Mouse (Mus musculus) embryo, embryonic 10.5 days (tissue): ENCODE measurements around the gene Dock10.

Experiments used
- DNase-seq: peaks from one replicate; pipeline ENCODE4 v3.0.0-alpha.2; 2015; ENCODE audit warnings: low spot score

Dock10 gene

DNA sequence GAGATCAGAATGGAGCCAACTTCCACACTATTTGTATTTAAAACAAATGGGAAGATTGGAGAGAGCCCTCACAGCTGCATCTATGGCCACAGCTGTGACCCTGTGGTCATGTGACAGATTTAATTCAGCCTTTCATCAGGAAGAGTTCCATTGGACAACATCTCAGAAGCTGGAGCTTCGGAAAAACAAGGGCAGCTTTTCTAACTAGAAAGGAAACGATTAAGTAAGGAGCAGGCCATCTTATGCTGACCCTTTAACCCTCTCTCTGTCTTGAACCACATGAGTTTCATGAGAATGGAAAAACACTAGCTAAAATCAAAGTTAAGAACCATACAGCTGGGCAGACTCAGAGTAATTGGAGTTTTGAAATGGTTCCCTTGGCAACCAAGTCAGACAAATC is 101.9 kb downstream of the Dock10 start:
- DNase-seq, result peak; percentile 38

DNA sequence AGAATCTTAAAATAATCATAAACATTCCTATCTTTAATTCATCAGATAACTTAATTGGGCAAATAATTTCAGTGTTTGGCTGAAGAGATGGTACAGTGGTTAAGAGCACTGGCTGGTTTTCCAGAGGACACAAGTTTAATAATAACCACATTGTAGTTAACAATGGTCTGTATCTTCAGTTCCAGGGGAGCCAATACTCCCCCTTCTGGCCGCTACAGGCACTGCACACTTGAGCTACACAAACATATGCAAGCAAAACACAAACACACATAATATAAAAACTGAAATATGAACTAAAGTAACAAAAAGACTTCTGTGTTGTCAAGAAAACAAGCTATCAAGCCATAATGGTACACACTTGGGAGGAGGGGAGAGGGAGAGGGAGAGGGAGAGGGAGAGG is 102.5 kb downstream of the Dock10 start:
- DNase-seq, result no peak

DNA sequence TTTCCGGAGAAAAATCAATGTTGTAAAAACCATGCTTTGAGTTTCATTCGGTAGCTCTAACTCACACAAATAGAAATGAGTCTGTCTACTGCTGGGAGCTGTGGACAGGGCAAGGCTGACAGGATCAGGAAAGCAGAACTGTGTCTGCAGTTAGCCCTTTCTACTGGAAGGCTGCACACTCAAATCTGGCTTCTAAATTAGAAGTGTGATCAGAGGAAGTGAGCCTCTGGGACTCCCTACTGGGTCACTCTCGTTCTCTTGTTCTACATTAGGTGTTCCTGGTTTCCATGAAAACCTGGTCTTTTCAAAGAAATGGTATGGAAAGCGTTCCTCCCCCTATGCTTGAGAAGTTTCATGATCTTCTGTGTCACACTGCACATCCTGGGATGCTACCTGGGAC is 103.1 kb downstream of the Dock10 start:
- DNase-seq, result no peak

DNA sequence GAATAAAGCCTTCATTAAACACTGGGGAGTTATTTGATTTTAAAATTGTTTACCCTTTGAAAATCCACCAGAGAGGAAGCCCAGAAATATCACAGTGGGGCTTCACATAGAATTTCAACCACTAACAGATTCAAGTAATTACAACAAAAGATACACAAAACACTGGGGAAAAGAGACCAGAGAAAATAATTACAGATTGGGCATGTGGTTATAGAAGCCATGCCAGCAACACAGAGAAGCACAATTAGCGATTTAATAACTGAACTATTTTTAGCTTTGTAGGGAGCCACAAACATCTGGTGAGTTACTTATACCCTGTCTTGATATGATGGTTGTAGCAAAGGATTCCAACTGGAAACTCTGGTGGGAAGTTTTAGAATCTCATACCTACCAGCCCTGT is 104.2 kb downstream of the Dock10 start:
- no peak for DNase-seq

DNA sequence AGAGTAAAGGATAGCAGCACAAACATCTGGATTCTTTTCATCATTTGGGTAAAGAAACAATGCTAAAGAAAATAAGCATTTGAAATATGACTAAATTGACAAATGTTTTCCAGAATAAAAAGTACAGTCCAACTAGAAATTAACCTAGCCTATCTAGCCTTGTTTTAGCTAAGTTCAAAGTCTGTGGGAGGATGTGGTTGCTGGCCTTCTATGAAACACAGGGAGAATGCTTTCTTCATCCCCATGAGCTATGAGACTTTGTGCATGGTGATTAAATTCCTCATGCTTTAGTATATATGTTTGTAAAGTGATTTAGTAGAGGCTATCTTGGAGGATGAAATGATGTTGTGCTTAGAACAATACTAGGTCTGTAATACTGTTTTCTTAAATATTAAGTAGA is 105.5 kb downstream of the Dock10 start:
- no peak for DNase-seq

DNA sequence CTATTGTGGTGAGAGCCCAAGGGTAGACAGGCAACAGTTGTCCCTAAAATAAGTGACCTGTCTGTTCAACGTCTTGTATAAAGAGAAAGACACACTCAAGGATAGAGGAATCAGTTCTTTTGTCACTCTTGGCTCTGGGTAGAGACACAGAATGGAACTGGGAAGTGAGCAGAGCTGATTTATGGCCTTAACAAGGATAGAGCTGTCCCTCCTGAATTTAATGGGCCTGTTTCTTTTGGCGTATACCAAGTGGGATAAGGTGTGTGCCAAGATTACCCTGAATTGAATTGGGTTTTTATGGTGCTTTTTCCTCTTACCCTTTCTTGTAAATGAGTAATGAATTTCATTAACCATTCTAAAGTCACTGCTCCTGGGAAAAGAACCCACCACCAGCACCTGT is 106.2 kb downstream of the Dock10 start:
- DNase-seq, result no peak

DNA sequence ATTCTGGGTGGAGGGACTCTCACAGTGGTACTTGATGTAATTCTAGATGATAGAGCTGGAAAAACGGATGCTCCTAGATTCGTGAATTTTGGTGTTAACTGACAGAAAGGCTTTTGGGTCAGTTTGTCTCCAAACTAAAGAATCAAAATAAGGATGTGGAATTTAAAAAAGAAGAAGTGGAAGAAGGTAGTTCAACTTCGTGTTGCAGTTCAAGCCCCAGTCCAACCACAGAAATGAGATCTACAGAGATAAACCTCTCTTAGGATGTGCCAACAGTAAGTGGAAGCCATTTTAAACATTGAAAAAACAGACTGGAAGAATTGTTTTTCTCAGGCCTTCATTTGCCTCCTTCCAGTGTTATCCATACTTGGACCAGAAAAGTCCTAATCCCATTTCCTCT is 111.7 kb downstream of the Dock10 start:
- no peak for DNase-seq

DNA sequence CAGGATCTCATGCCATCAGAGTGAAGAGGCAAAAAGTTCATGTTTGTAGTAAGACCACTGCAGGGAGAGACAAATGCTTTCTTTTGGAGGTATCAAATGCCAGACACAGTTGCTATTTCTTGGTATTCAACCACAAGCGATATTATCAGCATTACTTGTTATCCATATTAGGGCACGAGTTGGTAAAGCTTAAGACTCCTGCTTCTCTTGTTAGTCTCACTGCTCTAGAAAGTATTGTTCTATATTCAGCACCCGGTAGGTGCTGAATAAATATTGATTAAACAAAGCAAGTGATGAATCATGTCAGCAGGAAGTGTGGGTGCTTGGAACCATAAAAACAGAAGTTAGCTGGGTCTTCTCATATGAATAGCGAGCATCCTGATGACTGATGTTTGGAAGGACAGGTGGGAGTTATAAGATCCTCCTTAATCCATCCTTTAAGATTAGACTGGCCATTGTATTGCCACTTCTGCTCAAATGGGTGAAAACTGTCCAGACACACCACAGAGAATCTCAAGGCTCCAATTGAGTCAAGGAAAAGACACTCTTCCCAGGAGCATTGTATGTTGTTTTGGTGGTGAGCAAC is 114.4 kb downstream of the Dock10 start:
- DNase-seq, result no peak

DNA sequence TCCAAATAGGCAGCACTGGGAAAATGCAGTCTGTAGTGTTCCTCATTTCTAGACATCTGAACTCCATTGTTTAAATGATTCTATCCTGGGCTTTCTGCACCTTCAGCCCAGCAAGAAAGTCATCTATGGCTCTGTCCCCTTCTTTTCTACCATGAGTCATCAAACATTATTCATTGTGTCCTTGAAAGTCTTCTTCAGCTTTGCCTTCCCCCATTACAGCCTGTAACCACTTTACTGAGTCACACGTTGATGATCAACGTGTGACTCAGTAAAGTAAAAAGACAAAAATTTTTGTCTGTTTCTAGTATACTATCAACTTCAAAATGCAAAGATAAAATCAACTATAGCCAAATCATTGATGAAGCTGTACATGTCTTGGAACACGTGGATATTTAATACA is 116.5 kb downstream of the Dock10 start:
- no peak for DNase-seq

DNA sequence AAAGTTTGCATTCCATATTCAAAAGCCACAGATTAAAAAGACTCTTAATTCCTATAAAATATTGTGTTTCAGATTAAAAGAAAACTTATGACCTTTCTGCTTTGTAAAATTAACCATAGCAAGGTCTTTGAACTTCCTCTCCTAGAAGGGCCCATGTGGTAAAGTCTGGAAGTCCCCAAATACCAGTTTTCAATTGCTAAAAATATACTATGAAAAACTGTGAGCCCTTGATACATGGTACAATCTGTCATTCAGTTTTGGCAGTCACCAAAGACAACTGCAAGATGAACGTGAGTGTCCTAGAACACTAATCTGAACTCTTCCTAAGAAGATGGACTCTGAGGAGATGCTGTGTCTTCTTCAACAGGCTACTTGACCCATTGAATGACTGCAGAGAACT is 117.0 kb downstream of the Dock10 start:
- DNase-seq, result no peak

DNA sequence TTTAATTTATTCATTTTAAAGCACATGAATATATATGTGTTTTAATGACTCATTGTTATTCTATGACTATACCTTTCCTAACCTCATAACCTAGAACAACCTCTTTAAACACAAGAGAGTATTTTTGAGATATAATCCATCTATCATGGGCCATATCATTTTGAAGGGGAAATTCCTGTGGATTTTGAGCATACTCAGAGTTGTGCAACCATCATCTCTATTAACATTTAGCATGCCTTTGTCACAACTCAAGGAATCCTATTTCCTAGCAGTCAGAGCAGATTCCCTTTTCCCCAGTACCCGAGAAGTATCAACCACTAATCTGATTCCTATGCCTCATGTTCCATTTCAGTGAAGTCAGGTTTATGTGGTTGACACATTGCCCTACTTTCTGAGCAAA is 118.8 kb downstream of the Dock10 start:
- no peak for DNase-seq

DNA sequence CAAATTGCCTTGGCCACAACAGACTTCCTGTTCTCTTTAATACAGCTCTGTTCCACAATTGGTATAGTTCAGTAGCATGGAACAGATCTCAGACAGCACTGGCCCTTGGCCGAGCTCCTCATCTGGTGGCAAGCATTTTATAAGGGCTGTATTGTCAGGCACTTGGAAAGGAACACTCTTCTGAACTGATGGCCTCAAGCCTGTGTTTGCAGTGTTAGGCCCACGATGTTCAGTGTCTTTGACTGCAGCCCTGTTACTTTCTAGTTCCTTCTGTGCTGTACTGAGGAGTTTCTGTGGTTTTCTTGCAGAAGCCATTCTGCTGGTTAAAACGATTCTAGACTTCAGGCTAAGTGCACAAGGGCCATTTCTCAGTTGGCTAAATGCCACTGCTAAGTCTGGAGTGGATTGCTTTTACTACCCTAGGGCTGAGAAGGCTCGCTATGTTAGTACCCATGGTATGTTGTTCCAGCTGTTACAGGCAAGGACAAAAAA is 121.1 kb downstream of the Dock10 start:
- no peak for DNase-seq

DNA sequence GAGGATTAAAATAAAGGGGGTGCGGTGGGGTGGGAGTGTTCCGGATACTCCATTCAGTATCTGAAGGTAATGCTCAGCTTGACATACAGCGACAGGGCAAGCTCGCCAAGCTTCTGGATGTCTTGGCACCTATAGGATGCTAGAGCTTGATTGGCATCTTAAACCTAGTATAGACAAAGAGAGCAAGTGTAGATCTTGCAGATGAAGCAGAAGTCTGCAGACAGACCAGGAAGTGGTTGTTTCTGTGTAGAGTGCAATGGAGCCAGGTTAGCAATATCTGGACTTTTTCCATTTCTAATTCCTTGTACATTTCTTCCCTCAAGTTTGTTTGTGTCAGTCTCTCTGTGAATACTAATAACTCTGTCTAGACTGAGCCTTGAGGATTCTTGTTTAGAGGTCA is 122.5 kb downstream of the Dock10 start:
- no peak for DNase-seq

DNA sequence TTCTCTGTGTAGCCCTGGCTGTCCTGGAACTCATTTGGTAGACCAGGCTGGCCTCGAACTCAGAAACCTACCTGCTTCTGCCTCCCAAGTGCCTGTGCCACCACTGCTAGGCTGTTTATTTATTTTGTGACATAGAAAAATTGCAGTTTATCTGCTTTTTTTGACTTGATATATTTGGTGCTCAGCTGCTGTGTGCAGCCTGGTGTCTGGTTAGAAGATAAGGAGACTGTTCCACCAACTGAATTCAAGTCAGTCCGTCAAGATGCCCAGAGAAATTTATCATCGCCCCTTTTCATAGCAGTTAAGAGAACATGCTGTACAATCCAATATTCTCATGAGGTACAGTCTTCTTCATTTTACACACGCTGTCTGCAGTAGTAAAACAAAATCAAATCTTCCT is 124.8 kb downstream of the Dock10 start:
- DNase-seq, result no peak

DNA sequence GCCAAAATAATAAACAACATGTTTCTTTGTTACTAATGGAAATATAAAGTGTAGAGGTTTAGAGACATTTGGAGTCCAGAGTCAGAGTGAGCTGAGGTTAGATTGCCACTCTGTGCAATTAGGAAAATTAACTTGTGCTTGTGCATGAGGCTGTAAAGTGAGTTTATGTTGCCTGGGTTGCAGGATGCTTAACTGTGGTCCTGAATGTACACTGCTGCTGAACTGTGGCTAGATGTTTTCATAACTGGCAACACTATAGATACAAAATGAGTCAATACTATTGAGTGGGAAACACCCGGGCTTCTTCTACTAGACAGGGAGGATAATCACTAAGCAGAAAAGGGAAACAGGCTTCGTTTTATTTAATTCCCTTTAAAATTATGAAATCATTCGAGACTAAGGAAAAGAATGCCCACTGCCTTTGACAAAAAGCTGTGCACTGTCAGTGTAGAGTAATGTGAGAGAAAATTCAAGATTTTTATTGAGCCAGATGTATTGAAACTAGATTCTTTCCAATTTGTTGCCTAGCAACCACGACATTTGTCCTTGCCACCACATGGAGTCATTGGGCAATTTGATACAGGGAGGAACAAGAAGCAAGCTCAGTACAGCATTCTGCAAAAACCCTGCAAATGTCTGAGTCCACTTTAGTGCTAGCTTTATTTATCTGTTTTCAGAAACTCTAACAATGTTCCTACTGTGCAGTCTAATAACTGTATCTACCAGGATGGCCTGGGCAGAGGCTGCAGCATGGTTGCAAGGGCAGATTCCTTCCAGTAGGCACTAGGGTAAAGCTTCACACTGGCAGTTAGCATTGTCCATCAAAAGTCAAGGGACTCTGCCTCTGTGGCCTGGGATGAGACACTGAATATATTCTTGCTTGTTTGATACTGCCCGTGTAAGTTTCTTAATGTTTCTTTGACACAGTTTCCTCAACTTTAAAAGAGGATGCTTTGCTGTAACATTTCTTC is 127.9 kb downstream of the Dock10 start:
- peak; percentile 70 for DNase-seq

DNA sequence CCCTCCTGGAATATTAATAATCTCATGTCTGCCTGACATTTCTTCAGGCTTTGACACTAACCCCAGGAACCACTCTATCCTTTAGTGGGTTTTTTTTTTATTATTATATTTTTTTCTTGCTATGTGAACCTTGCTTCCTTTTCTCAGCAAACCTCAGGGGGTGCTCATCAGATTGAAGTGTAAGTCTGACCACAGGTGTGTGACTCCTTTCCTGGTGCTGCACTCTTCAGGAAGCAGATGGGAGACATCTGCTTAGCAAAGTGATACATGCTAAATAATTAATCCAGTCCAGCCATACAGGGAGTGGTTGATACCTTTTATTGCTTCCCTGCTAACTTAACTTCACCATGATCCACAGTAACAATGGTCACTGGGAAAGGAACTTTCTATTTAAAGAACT is 130.3 kb downstream of the Dock10 start:
- DNase-seq, result no peak

DNA sequence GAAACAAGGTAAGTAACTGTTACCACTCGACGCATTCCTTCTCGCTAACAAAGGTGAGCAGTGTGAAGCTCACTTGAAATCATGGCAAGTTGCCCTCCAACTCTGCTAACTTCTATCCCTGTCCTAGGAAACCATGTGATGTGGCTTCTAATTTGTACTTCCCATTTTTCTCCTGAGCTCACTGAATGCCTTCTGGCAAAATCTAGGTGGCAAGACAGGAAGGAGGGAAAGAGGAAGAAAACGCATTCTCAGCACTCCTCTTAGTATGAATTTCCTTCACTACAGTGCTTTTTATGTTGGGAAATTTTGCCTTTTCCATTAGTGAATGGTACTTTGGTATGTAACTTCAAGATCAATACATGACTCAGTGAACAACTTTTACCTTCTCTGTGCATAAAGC is 131.5 kb downstream of the Dock10 start:
- DNase-seq, result no peak

DNA sequence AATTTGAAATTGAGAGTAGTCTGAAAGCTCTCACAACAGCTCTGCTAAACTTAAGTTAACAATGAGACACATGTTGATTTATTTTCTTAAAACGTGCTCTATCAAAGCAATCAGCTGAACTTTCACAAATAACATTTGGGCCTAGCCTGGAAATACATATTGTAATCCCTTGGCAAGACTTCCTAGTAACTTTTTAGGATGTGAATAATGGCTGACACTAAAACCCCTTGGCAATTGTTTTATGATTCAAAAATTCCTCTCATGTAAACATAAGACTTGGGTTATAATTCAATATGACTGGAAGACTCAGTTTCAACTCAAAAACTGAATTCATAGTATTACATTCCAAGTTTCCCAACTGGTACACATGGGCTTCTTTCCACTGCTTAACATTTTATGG is 133.0 kb downstream of the Dock10 start:
- DNase-seq, result no peak

DNA sequence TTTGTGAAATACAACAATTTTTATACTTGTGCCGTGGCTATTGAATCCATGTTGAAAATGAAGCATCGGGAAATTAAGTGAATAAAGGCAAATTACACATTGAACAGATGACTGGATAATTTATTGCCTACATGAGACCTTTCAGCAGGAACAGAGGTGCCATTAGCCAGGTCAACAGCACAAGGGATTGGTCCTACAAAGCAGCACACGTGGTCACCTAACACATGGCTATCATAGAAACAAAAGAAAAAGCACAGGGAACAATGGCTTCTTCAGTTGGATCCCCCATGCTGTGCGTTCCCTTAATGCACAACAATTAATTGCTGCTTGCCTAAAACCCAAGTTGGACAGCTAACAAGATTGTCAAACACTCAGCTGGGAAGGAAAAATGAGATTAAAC is 133.8 kb downstream of the Dock10 start:
- DNase-seq, result no peak

DNA sequence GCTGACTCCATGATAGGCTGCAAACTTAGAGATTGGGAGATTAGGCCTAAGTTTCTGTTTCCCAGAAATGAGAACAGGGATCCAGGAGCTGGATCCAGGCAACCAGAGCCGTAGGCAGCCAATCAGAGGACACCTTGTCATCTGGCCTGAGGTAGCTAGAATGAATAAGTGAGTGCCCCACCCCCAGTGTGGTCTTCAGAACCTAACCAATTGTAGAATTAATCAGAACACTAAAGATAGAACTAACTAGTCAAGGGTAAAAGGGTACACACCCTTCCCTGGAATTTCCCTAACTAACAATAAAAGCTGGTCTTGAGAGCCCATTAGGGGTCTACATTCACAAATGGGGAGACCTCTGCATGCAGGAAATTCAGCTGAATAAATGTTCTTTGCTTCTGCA is 135.7 kb downstream of the Dock10 start:
- DNase-seq, result no peak

DNA sequence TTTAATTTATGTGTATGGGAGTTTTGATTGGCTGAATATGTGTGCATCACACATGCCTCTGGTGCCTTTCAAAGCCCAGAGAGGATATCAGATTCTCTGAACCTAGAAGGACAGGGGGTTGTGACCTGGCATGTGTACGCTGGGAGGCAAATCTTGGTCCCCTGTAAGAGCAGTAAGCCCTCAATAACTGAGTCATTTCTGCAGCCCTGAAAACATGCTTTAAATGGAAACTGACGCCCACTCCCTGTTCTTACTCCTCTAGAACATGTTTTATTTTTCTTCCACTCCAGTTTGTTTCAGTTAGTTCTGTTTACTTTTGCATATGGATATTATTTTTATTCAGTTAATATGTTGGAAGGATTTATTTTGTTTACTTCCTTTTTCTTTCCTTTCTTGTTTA is 139.2 kb downstream of the Dock10 start:
- DNase-seq, result no peak

DNA sequence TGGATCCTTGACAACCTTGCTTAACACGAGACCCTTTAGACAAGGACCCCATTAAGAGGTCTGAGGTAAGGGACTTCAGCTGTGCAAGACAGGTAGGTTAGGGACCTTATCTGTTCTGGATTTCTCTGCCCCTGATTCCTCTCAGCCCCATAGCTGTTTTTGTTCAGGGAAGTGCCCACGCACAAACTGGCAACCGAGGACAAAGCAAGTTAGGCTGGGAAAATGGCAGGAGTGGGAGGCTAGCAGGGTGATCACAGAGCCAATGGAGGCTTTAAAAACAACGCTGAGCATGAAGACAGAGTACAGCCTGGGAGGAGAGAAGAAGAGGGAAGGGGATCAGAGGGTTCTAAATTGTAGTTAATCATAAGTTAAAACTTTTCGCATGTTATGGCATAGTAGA is 141.7 kb downstream of the Dock10 start:
- no peak for DNase-seq

DNA sequence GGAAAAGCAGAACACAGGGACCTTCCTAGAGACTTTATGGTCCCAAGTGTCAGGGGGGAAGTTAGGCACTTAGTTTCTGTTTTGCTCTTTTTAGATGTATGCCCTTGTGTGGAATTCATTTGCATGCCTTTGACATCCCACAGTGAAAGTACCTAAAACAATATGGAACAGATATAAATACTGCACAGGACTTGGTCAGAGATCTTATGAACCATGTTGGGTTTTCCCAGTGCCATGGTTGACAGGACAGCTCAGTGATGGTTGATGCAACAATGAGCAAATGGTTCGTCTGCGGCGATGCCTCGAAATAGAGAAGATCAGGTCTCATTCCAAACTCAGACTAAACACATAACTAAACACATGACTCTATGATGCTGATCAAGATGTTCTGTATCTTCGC is 143.6 kb downstream of the Dock10 start:
- no peak for DNase-seq
